Mouse (Mus musculus) right cerebral cortex, postnatal 10 days (tissue): Measurements from ENCODE around the gene Dclre1c.

Experiments used
- DNase-seq, 2 experiments: peaks; one replicate each; pipeline ENCODE4 v3.0.0; 2021; ENCODE audit warnings: low spot score in 2 of 2

Gene Dclre1c

GRCm38 (mm10) chr2:3474861-3475283 is 50.9 kb downstream of the Dclre1c start, which contains the start of gene Suv39h2:
Suv39h2 (minus strand) TSS chr2:3475031.
- peak; percentile 96 to 98 for DNase-seq

GRCm38 (mm10) chr2:3475746-3476251 is 51.9 kb downstream of the Dclre1c start:
- no peak for DNase-seq

- DNase-seq, result no peak
These were observed 56.3 kb downstream of the Dclre1c start for GRCm38 (mm10) chr2:3480239-3480638.

GRCm38 (mm10) chr2:3489816-3490215 is 65.9 kb downstream of the Dclre1c start:
- DNase-seq, result no peak

GRCm38 (mm10) chr2:3493833-3494409 is 70.0 kb downstream of the Dclre1c start:
- DNase-seq, result no peak

GRCm38 (mm10) chr2:3499543-3499942 is 75.6 kb downstream of the Dclre1c start:
- no peak for DNase-seq

GRCm38 (mm10) chr2:3500886-3501285 is 77.0 kb downstream of the Dclre1c start:
- no peak for DNase-seq

GRCm38 (mm10) chr2:3512076-3512475 is 88.1 kb downstream of the Dclre1c start:
- DNase-seq, result peak; percentile 23 to 35

- DNase-seq, result peak; percentile 98 to 99
These were observed 88.9 kb downstream of the Dclre1c start, which contains the start of the genes Gm45902, Hspa14 and Cdnf for GRCm38 (mm10) chr2:3512552-3513454. Gm45902 (minus strand) TSS chr2:3512790. Hspa14 (minus strand) TSS chr2:3512814. Cdnf (plus strand) TSS chr2:3513030.
